Mouse (Mus musculus) embryonic facial prominence, embryonic 15.5 days (tissue): ENCODE results near the gene Abhd16a. TPM values are rescaled to one million over a fixed set of nuclear protein-coding genes. Genes with fewer than 3 reads are reported as not detected.

Experiments
- ATAC-seq: fragments of 200-750 bp; cut with Nextera tagmentation; 2 replicates; pipeline ENCODE4 v1.8.0; 2017; ENCODE audit warnings: low read depth, moderate TSS enrichment; ENCODE audit not compliant: insufficient number of reproducible peaks, low FRiP score, low TSS enrichment
- H3K27ac ChIP-seq: fragments of 300-500 bp; sonication (generic); replicated peaks from 2 replicates; pipeline ENCODE4 v1.5.1; 2015; ENCODE audit warnings: mild to moderate bottlenecking, inconsistent platforms
- H3K27me3 ChIP-seq: fragments of 300-500 bp; sonication (generic); 2 replicates; pipeline ENCODE4 v1.6.1; 2015; ENCODE audit warnings: inconsistent platforms
- H3K36me3 ChIP-seq: fragments of 300-500 bp; sonication (generic); 2 replicates; pipeline ENCODE4 v1.6.1; 2015; ENCODE audit warnings: mild to moderate bottlenecking, inconsistent platforms
- H3K4me1 ChIP-seq: fragments of 300-500 bp; sonication (generic); 2 replicates; pipeline ENCODE4 v1.6.1; 2015; ENCODE audit warnings: inconsistent platforms
- H3K4me2 ChIP-seq: fragments of 300-500 bp; sonication (generic); replicated peaks from 2 replicates; pipeline ENCODE4 v1.6.1; 2015; ENCODE audit warnings: mild to moderate bottlenecking, inconsistent platforms
- H3K4me3 ChIP-seq: fragments of 300-500 bp; sonication (generic); replicated peaks from 2 replicates; pipeline ENCODE4 v1.5.1; 2015; ENCODE audit warnings: mild to moderate bottlenecking, inconsistent platforms
- H3K9ac ChIP-seq: fragments of 300-500 bp; sonication (generic); 2 replicates; pipeline ENCODE4 v1.6.1; 2015; ENCODE audit warnings: inconsistent platforms
- H3K9me3 ChIP-seq: fragments of 300-500 bp; sonication (generic); replicated peaks from 2 replicates; pipeline ENCODE4 v1.6.1; 2016; ENCODE audit warnings: inconsistent platforms
- WGBS: fragments of 180-500 bp; shearing (Covaris S2); methylation state at CpG from one replicate; pipeline ENCODE4 v1.1.7; 2015; 5-methylcytosine and 5-hydroxymethylcytosine counted together
- polyA plus RNA-seq: library from polyadenylated mRNA; unstranded; fragments of >200 nt; fragmentation: Nextera tagmentation; extraction: Ambion mirVana; gene quantifications from 2 replicates; pipeline ENCODE4 v1.2.1, GENCODE M21; 2015

Abhd16a gene
- polyA plus RNA-seq, 1 experiment from 2014 or later: 102 TPM

GRCm38 (mm10) chr17:35092403-35093198, 3.5 kb downstream of the Abhd16a start:
- Histone ChIP-seq H3K27me3 (no peaks in the 10 kb centered on the region), H3K4me1 (peaks cover 13% of the 10 kb centered on the region), H3K36me3 (peaks cover 56% of the 10 kb centered on the region), H3K4me2 (no peak overlapping the region), H3K9me3 (no peaks in the 10 kb centered on the region), H3K9ac (no peak overlapping the region), H3K4me3 (no peak overlapping the region), H3K27ac (no peak overlapping the region)
- no peak for ATAC-seq
- WGBS: 86% methylated on average over 14 of the region's 14 CpGs

GRCm38 (mm10) chr17:35094475-35095365, 5.7 kb downstream of the Abhd16a start:
- Histone ChIP-seq H3K36me3 (peaks cover 77% of the 10 kb centered on the region), H3K27me3 (no peaks in the 10 kb centered on the region), H3K9me3 (no peaks in the 10 kb centered on the region), H3K4me2 (no peak overlapping the region), H3K4me1 (peaks cover 13% of the 10 kb centered on the region), H3K4me3 (no peak overlapping the region), H3K27ac (no peak overlapping the region), H3K9ac (no peak overlapping the region)
- ATAC-seq: no peak
- WGBS: 91% methylated on average over 15 of the region's 15 CpGs

GRCm38 (mm10) chr17:35096597-35096996, 7.5 kb downstream of the Abhd16a start:
- no peak overlapping the region for H3K9ac ChIP-seq
- H3K36me3 ChIP-seq: peaks cover 88% of the 10 kb centered on the region
- no peaks in the 10 kb centered on the region for H3K27me3 ChIP-seq
- ATAC-seq: no peak
- H3K4me3 ChIP-seq: no peak overlapping the region
- no peak overlapping the region for H3K27ac ChIP-seq
- no peaks in the 10 kb centered on the region for H3K9me3 ChIP-seq
- 80% methylated on average over 12 of the region's 12 CpGs for WGBS
- no peak overlapping the region for H3K4me2 ChIP-seq
- H3K4me1 ChIP-seq: no peaks in the 10 kb centered on the region

GRCm38 (mm10) chr17:35097164-35097655, 8.1 kb downstream of the Abhd16a start:
- 81% methylated on average over 12 of the region's 12 CpGs for WGBS
- no peak overlapping the region for H3K27ac ChIP-seq
- no peaks in the 10 kb centered on the region for H3K27me3 ChIP-seq
- no peak overlapping the region for H3K9ac ChIP-seq
- ATAC-seq: no peak
- H3K4me3 ChIP-seq: no peak overlapping the region
- H3K9me3 ChIP-seq: no peaks in the 10 kb centered on the region
- no peaks in the 10 kb centered on the region for H3K4me1 ChIP-seq
- peaks cover 91% of the 10 kb centered on the region for H3K36me3 ChIP-seq
- H3K4me2 ChIP-seq: no peak overlapping the region

- WGBS: 82% methylated on average over 10 of the region's 10 CpGs
- no peaks in the 10 kb centered on the region for H3K9me3 ChIP-seq
- H3K36me3 ChIP-seq: peaks cover 84% of the 10 kb centered on the region
- H3K4me2 ChIP-seq: no peak overlapping the region
- H3K4me1 ChIP-seq: no peaks in the 10 kb centered on the region
- no peak overlapping the region for H3K27ac ChIP-seq
- no peak overlapping the region for H3K4me3 ChIP-seq
- no peak for ATAC-seq
- no peak overlapping the region for H3K9ac ChIP-seq
- H3K27me3 ChIP-seq: no peaks in the 10 kb centered on the region
Observed at GRCm38 (mm10) chr17:35100196-35100765, 11.2 kb downstream of the Abhd16a start.

- H3K36me3 ChIP-seq: peaks cover 79% of the 10 kb centered on the region
- WGBS: 88% methylated on average over 11 of the region's 11 CpGs
- H3K4me1 ChIP-seq: peaks cover 5% of the 10 kb centered on the region
- H3K4me3 ChIP-seq: no peak overlapping the region
- H3K4me2 ChIP-seq: no peak overlapping the region
- no peak overlapping the region for H3K27ac ChIP-seq
- H3K9me3 ChIP-seq: no peaks in the 10 kb centered on the region
- no peak overlapping the region for H3K9ac ChIP-seq
- H3K27me3 ChIP-seq: no peaks in the 10 kb centered on the region
- no peak for ATAC-seq
Observed at GRCm38 (mm10) chr17:35101161-35101560, 12.1 kb downstream of the Abhd16a start.

GRCm38 (mm10) chr17:35102299-35102698, 13.2 kb downstream of the Abhd16a start:
- 0 out of 2 replicates have a peak overlapping the region, but pooled peaks have one; percentile 34 for H3K27ac ChIP-seq
- H3K9ac ChIP-seq: no peak overlapping the region
- peaks cover 7% of the 10 kb centered on the region for H3K4me1 ChIP-seq
- no peak overlapping the region for H3K4me2 ChIP-seq
- WGBS: 73% methylated on average over 8 of the region's 8 CpGs
- H3K27me3 ChIP-seq: no peaks in the 10 kb centered on the region
- peaks cover 67% of the 10 kb centered on the region for H3K36me3 ChIP-seq
- no peak for ATAC-seq
- no peaks in the 10 kb centered on the region for H3K9me3 ChIP-seq
- no peak overlapping the region for H3K4me3 ChIP-seq

GRCm38 (mm10) chr17:35103221-35103690, 14.2 kb downstream of the Abhd16a start:
- H3K9ac ChIP-seq: no peak overlapping the region
- H3K4me3 ChIP-seq: no peak overlapping the region
- H3K27ac ChIP-seq: no peak overlapping the region
- H3K9me3 ChIP-seq: no peaks in the 10 kb centered on the region
- peaks cover 7% of the 10 kb centered on the region for H3K4me1 ChIP-seq
- H3K36me3 ChIP-seq: peaks cover 58% of the 10 kb centered on the region
- 63% methylated on average over 6 of the region's 6 CpGs for WGBS
- H3K4me2 ChIP-seq: no peak overlapping the region
- H3K27me3 ChIP-seq: no peaks in the 10 kb centered on the region
- no peak for ATAC-seq

- 86% methylated on average over 7 of the region's 7 CpGs for WGBS
- Histone ChIP-seq H3K36me3 (peaks cover 49% of the 10 kb centered on the region), H3K4me2 (no peak overlapping the region), H3K27ac (no peak overlapping the region), H3K9me3 (no peaks in the 10 kb centered on the region), H3K4me1 (peaks cover 7% of the 10 kb centered on the region), H3K27me3 (no peaks in the 10 kb centered on the region), H3K9ac (no peak overlapping the region), H3K4me3 (no peak overlapping the region)
- ATAC-seq: no peak
Observed at GRCm38 (mm10) chr17:35104079-35104478, 15.0 kb downstream of the Abhd16a start.

GRCm38 (mm10) chr17:35104754-35105153, 15.7 kb downstream of the Abhd16a start:
- no peak overlapping the region for H3K27ac ChIP-seq
- 73% methylated on average over 6 of the region's 6 CpGs for WGBS

More at GRCm38 (mm10) chr17:35104754-35105153, 15.7 kb downstream of the Abhd16a start:
- H3K27me3 ChIP-seq: no peaks in the 10 kb centered on the region
- no peak for ATAC-seq
- no peak overlapping the region for H3K9ac ChIP-seq
- H3K4me2 ChIP-seq: no peak overlapping the region
- peaks cover 7% of the 10 kb centered on the region for H3K4me1 ChIP-seq
- no peaks in the 10 kb centered on the region for H3K9me3 ChIP-seq
- peaks cover 43% of the 10 kb centered on the region for H3K36me3 ChIP-seq
- H3K4me3 ChIP-seq: no peak overlapping the region
